Mouse (Mus musculus): ENCODE measurements at regions not wholly inside any gene's neighbourhood (a gene's known extent, or its start where the extent isn't known, plus 50 kb on each side); places are given as distances from the start of the nearest gene placed in this dataset.

DNA sequence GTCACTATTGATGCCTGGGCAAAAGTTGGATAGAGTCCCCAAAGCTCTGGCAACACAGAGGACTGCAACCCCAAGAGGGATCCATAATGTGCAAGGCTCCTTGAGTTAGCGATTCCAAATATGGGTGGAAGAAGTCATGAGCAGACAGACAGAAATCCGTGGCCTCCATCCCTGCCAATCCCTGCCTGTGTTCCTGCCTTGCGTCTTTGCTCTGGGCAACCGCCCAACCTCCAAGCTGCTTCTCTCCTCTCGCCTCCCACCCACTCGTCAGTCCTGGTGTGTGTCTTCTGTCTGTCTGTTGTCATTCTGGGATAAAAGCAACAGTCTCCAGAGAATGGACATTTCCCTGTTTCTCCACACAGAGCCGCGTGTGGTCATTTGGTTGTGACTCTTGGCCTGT, 117.7 kb downstream of the Ackr3 start:
- TF ChIP-seq CTCF (IDR thresholded peaks at IDR 0.05; ENCODE audit: insufficient read depth, low read length) (no peak), POLR2A (IDR thresholded peaks at IDR 0.05; ENCODE audit: borderline replicate concordance, extremely low read depth, low read depth, low read length) (no peak)

All from lung, adult 2 months (tissue).